Mouse (Mus musculus): ENCODE measurements around the gene Hps6. TPM values are rescaled to one million over a fixed set of nuclear protein-coding genes. Genes with fewer than 3 reads are reported as not detected.

The Hps6 gene
- total RNA-seq, 2 experiments from 2014 or later, result 3.0 to 5.1 TPM

DNA sequence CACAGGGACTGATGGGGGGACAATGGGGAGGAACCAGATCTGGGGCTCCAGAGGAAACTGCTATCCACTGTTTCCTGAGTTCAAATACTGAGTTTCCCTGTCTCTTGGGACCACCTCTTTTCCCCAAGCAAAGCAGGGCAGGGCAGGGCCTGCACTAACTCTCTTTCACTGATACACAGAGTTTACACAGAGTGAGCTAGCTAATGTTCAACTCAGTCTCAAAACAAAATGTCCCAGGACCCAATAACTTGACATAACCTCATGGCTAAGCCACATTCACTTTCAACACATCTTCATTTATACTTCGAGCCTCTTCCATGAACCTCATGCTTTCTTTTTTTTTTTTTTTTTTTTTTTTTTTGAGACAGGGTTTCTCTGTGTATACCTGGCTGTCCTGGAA, 26.3 kb downstream of the Hps6 start:
- DNase-seq, result no peak

DNA sequence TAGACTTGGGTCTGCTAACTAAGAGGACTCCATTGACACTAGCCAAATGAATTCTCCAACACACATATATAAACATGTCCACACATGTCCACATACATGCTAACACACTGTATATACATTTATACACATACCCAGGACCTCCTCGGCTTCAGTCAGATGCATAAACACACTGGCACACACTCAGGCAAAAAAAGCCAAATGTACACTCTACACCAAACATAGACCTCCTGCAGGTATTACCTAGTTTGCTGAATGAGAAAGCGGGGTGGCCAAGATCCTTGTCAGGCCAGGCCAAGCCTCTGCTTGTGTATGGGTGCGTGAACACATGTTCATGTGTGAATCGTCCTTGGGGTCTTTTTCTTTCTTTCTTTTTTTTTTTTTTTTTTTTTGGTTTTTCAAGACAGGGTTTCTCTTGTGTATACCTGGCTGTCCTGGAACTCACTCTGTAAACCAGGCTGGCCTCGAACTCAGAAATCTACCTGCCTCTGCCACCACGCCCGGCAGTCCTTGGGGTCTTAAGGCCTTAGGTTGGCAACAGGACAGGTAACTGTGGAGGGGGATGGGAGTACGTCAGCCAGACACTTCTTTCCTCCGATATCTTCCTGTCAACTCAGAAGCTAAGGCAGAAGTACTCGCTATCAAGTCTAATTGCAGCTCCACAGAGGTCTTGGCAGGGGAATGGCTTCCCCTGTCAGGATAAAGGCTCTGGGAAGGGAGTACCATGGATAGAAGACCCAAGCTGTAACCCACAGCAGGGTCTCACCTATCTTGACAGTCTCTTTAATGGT, 27.1 kb downstream of the Hps6 start:
- DNase-seq, result no peak

DNA sequence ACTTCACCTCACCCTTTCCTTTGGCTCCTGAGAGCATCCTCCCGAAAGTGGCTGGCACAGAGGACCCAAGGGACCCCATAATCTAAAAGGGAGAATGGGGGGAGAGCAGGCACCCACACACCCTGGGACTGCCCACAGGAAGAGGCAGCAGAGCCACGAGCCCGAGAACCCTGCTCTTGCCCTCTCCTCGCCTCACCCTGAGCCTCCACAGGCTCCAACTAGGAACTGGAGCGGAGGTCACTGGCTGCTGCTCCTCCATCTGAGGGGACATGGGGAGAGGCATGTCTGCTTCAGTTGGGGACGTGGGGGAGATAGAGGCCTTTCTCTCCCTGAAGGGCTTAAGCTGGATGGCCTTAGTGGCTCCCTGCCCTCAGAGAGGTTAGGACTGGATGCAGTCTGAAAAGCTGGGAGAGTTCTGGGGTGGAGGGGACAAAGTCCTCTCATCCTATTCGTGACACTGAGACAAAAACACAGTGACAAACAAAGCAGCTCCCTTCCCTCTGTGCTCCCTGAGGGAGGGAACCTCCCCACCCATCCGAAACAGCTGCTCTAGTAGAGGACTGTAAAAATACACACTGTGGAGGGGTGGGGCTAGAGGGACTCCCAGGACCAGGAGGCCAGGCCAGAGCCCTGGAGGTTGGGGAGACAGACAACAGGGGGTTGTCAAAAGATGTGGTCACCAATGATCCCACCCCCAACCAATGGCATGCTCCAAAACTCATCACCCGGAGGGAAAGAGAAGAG, 28.6 kb downstream of the Hps6 start:
- no peak for DNase-seq

DNA sequence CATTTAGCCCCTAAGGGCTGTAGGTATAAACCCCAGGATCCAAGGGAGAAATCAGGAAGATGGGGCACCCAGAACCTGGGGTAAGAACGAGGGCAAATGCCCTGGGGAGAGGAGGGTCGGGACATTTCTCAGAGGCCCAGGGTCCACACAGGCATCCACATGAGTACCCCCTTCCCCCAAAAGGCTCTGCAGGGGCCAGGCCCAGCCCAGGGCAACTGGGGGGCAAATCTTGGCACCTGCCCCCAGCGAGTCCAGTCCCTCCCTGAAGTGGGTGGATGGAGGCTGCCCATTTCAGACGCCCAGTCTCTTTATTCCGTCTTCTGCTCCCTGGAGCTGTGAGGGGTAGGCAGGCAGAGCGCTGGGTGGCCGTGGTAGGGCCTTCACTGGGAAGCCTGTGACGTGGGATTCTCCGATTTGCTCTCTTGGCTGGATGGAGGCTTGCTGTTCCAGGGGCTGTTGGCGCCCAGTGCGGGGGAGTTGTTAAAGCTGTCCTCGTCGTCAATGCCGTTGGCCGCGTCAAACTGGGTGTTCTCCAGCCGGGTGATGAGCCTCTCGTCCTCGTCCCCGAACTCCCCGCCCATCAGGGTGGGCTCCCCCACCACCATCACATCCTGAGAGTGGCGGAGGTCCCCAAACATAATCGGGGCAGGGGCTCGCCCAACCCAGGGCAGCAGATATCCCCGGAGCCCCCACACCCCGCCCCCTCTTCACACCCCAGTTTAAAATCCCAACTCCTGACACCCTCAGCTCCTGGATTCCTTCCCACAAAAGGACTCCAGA, 29.6 kb downstream of the Hps6 start:
- no peak for DNase-seq

DNA sequence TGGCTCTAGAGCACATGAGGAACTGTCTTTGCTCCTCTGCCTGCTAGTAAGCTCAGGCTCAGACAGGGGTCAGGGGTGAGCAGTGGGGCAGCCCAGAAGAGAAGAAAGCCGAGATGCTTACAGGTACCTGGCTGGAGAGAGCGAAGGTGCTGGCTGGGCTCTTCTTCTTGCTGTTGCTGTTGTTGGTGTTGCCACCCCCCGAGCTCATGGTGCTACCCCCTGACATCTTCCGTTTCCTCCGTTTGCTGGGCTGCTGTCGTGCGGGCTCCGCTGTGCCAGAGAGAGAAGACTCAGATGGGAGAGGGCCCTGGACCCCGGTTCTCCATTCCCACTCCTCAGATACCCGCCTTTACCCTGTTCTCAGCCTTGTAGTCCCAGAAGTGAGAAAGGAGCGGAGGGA, 30.6 kb downstream of the Hps6 start:
- no peak for DNase-seq

DNA sequence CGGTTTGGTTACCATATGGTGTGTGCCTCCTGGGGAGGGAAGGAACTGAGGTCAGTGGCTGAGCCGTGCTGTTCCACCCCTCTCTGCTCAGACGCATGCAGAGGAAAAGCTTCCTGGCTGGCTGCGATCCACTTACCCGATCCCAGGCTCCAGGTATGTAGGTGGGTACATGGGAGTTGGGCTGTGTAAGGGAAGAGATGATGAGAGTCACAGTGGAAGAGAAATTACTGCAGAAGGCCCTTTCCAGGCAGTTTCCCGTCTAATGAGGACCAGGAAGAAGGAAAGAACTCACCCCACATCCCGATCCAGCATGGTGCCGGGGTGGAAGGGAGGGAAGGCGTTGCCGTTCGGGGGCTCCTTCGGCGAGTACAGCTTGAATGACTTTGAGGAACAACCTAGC, 32.7 kb downstream of the Hps6 start:
- no peak for DNase-seq

DNA sequence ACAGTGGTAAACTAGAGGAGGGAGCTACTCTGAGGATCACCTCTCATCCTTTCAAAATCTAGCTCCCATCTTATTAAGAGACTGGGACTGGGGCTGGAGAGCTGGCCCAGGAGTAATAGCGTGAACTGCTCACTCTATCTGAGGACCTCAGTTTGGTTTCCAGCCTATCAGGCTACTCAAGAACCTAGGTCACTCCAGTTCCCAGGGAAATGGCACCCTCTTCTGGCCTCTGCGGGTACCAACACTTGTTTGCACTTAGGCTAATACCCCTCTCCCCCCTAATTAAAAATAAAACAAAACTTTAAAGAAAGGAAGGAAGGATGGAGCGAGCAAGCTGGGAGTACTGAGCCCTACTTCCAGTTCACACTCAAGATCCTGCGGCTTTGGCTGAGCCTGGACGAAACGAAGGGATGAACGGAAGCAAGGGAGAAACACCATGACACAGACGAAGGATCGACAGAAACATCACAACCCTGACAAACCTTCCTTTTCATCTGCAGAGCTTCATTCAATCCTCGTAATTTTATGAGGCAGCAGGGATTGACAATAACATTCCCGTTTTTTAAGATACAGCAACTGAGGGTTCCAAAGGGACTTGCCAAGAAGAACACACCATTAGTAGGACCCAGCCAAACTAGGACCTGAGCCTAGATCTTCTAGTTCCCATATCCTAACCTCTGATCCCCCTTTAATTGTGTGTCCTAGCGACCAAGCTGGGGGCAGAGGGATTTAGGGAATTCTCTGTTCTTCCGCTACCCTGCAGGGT, 33.4 kb downstream of the Hps6 start:
- no peak for DNase-seq

DNA sequence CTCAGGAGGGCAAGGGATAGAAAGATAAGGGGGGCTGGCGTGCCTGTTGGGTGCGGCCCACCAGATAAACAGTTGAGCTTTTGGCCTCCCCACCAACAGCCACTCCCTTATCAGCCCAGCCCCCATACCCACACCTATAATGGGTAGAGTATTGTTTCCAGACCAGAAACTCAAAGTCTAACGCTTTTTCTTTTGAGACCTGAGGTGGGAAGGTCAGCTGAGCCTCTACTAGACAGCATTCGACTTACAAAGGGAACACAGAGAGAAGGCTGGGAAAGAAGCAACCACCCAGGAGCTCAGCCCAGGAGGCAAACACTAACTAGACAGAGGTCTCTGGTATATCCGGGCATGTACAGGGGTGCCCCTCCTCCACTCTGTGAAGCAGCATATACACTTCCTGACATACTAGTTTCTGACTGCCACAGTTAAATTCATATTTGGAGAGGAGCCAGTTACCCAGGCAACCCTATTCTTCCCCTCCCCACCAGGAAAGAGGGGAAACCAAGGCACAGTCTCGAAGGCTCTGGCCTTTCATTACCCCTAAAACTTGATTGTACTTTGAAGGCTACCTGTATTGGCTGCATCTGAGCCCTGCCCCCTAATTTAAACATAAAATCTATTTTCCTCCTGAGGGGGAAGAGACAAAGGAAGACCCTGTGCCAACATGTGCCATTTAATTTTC, 34.1 kb downstream of the Hps6 start:
- DNase-seq, result no peak

DNA sequence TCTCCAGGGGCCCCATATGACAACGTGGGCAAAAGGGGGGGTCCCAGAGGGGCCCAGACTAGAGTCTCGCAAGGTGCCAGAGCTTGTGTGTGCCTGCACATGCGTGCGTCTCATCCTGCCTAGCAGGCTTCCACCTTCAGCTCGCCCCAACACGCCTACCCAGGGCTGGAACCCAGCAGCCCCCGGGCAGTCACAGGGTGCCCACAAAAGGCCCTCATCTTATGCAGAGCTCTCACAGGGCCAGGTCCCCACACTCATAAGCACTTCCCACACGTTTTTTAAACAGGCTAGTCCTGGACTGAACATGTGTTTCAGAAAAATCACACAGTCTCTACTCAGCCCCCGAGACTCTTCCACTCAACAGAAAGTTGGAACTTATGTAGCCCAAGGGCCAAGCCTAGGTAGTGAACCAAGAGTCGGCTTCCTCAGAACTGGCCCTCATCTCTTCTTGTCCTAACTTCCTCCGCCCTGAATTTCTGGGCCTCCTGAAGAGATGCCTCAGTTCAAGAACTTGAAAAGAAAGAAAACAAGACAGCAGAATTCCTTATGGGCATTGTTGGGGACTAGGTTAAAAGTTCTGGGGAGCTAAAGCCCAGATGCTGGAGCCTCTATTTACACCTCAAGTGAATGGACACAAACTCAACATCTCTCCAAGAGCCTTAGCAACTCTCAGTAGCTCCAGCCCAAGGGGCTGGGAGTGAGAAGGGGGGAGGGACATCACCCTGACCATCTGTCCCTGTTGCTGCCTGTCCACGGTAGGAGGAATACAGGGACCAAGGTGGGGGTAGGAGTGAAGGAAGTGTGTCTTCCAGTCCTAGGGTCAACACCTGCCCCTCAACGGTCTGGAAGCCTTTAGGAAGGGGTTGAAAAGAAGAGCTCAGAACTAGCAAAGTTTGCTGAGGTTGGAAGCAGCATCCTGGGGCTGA, 34.9 kb downstream of the Hps6 start:
- DNase-seq, result no peak

DNA sequence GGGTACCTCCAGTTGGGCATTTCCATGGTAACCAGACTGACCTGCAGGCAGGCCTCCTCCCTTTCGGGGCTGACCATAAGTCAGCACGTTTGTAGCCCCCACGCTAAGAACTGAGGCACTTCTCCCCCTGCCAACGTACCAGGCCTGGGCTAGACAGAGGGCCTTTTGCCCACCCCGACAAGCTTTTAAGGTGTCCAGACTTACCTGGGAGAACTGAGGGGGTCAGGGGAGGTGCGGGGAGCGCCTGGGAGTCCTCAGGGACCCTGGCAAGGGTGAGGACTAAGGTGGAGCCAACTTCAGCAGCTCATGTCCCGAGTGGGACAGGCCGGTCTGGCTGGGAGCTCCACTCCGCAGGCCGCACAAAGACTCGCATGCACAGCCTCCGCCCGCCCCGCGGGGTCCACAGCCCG, 35.5 kb downstream of the Hps6 start:
- no peak for DNase-seq

DNA sequence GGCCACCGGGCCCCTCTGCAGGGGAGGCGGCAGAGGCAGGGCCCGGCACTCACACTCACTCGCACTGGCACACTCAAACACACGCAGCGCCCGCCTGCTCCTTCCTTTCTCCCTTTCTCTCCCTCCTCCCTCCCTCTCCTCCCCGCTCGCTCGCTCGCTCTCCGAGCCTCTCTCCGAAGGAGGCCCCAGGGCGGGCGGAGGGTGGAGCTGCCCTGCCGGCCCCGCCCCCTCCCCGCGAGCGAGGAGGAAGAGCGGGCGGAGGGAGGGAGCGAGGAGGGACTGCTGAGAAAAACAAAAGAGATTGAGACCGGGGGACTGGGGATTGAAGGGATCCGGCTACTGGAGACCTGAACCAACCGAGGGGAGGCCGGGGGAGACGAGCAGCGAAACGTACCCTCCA, 36.2 kb downstream of the Hps6 start:
- DNase-seq, result peak; percentile 89

DNA sequence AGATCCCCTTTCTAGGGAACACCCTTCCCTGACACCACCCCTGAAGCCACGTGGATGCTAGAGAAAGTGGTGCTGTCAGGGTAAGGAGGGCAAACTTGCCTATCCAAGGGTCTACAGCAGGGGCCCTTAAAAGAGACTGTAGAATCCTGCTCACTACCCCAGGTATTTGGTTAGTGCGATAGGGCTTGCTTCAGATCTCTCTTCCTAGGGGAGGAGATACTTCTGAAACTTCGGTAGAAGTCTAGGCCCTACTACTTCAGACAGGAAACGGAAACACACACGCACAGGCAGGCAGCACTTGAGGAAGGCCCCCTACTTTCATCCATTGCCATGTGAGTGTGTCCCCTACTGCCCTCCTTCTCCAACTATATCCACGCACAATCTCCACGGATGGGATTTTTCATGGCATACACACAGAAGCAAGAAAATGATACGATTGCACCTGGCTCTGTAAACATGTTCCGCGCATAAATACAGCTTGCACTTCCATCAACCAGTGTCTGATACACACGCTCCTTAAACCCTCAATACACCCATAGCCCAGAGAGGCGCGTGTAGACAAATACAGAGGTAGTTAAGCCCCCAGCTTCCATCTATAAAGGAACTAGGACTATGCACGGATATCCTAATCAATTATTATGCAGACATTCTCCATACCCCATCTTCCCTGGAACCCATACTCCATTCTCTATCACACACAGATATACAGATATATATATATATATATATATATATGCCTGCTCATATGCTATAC, 37.0 kb downstream of the Hps6 start:
- no peak for DNase-seq

DNA sequence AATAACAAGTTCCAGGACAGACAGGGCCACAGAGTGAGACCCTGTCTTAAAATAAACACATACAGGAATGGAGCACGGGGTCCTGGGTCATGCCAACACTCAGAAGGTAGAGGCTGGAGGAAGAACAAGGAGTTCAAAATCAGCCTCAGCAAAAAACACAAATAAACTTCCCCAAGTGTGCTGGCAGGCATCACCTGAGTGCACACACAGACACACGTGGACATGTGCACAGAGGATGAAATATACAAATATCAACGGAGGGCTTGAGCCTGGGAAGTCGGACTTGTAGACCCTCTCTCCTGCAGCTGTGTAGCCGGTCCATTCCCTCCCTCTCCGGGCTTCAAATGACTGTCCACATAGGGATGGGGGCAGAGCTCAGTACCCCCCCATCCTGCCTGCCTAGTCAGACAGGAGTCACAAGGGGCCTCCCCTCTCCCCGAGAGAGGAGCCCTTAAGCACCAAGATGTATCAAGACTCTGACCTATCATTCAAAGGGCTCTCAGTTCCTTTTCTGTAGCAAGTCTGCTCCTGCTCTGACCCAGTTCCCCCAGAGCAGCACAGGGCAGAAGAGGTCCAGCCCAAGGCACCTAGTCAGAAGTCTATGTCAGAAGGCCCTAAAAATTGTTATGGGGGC, 38.1 kb downstream of the Hps6 start:
- no peak for DNase-seq

DNA sequence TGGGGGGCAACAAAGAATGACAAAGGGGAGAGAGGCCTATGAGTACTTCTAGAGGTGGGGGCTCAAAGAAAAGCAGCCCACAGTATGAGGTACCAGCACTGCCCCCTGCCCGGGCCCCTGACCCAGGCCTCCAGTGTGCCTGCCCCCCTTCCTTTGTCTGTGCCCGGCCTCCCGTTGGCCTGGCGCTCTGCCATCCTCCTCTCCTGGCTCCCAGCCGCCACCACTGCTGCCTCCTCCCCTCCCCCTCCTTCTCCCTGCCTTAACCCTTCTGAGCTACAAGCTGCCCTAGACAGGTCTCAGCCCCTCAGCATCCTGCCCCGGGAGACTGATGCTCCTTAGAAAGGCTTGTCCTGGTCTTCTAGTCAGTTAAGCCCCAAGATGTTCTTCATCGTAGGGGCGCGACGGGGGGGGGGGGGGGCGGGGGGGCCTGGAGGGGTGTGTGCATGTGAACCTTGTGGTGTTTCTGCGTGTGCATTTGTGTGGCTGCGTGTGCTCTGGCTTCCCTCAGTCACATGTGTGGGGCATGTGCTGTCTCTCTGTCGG, 38.7 kb downstream of the Hps6 start:
- DNase-seq, result peak; percentile 78

DNA sequence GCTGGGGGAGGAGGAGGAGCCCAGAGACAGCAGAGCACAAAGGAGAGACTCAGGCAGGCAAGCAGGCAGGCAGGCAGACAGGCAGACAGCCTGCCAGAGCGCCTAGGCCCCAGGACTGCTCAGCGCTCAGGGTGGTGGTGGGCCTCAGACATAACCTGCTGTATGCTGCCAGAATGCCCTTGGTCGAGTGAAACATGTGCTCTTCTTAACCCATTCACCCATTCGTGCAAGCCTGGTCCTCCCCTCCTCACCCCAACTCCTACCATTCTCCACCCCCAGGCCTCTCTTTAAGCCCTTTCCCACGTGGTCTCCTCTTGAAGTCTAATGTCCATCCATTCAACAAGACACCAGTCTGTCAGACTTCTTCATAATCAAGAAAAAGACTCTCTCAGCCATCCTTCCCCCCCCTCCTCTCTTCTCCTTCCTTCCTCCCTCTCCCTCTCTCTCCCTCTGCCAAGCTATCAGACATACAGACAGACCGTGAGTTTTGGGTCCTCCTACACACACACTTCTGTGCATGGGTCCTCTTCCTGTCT, 39.2 kb downstream of the Hps6 start:
- no peak for DNase-seq

DNA sequence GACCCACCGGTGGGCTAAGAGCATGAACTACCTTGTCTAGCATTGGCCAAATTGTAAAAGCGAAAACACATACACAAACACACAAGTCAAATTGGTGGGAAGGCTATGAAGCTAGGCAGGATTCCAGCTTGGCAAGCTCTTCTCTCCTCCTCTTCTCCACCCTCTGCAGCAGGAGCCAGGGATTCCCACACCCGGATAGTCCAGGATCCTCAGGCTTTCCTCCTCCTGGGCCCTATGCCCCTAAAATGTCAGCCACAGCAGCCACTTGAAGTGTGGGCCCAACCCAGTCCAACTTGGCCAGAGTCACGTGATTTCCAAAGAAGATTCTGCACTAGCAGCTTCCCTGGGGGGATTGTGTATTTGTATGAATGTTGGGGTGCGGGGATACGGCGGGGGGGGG, 40.1 kb downstream of the Hps6 start:
- peak; percentile 29 for DNase-seq

DNA sequence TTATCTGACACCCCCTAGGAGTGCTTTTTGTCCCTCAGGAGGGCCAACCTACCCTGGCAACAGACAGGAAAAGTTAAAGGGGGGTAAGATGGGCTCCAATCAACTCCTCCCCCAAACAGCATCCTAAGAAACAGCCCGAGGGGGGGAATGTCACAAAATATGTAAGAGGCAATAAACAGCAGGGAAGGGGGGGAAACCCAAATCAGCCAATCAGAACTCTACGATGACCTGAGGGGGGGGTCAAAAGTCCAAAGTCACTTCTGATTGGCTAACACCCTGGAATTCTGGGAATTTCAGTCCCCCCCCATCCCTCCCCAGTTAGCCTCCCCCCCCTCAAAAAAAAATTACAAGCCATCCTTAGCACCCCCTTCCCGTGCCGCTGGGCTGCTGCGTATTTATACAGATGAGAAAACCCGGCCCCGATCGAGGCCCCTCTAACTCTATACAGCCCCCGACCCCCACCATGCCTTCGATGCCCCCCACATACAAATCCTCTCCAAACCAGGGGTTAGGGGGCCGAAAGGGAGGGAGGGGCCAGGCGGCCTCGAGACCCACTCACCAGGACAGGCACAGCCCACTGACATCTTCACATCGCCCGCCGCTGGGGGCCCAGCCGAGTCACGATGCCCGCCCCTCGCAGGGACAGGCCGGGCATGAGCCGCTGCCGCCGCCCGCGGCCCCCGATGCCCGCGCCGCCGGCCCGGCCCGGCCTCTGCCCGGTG, 41.1 kb downstream of the Hps6 start, which contains the start of gene Pprc1:
Gene Pprc1 (plus strand): TSS at position 616 of the 722 bp plus-strand sequence.
- peak; percentile 56 for DNase-seq

All from gastrocnemius, postnatal 10 days (tissue).